Mouse (Mus musculus): ENCODE results near the gene Mcur1.

- TF ChIP-seq POLR2A (IDR thresholded peaks at IDR 0.05; ENCODE audit: extremely low read depth, insufficient read depth, low read length), result no peak
- no peak for TF ChIP-seq CTCF (IDR thresholded peaks at IDR 0.05; ENCODE audit: low read depth, low read length)
Observed at GRCm38 (mm10) chr13:43512736-43513135, 47.3 kb downstream of the Mcur1 start.
